Mouse (Mus musculus) neural tube, embryonic 11.5 days (tissue): ENCODE data around the gene Pawr. TPM values are rescaled to one million over a fixed set of nuclear protein-coding genes. Genes with fewer than 3 reads are reported as not detected.

ENCODE experiments used
- ATAC-seq: fragments of 200-750 bp; cut with Nextera tagmentation; 2 replicates; pipeline ENCODE4 v1.8.0; 2017; ENCODE audit warnings: moderate number of reproducible peaks, mild to moderate bottlenecking, moderate TSS enrichment, moderate library complexity; ENCODE audit not compliant: insufficient read depth, low FRiP score, low TSS enrichment
- DNase-seq: peaks from one replicate; pipeline ENCODE4 v3.0.0-alpha.2; 2015; ENCODE audit warnings: low spot score
- H3K27ac ChIP-seq: fragments of 300-500 bp; sonication (generic); 2 replicates; pipeline ENCODE4 v1.5.1; 2014; ENCODE audit warnings: low read depth, mild to moderate bottlenecking, low read length
- H3K27me3 ChIP-seq: fragments of 300-500 bp; sonication (generic); 2 replicates; pipeline ENCODE4 v1.6.1; 2014; ENCODE audit warnings: mild to moderate bottlenecking, low read length, mixed read lengths; ENCODE audit not compliant: control insufficient read depth, insufficient read depth
- H3K36me3 ChIP-seq: fragments of 300-500 bp; sonication (generic); 2 replicates; pipeline ENCODE4 v1.6.1; 2014; ENCODE audit warnings: mild to moderate bottlenecking, low read length, moderate library complexity, mixed read lengths; ENCODE audit not compliant: control insufficient read depth, insufficient read depth
- H3K4me1 ChIP-seq: fragments of 300-500 bp; sonication (generic); 2 replicates; pipeline ENCODE4 v1.6.1; 2014; ENCODE audit warnings: low read length, mixed read lengths; ENCODE audit not compliant: control insufficient read depth, insufficient read depth
- H3K4me2 ChIP-seq: fragments of 300-500 bp; sonication (generic); 2 replicates; pipeline ENCODE4 v1.6.1; 2014; ENCODE audit warnings: low read depth, mild to moderate bottlenecking, moderate library complexity
- H3K4me3 ChIP-seq: fragments of 300-500 bp; sonication (generic); 2 replicates; pipeline ENCODE4 v1.5.1; 2014; ENCODE audit warnings: low read depth, low read length
- H3K9ac ChIP-seq: fragments of 300-500 bp; sonication (generic); 2 replicates; pipeline ENCODE4 v1.6.1; 2014; ENCODE audit warnings: mild to moderate bottlenecking, low read length
- H3K9me3 ChIP-seq: fragments of 300-500 bp; sonication (generic); 2 replicates; pipeline ENCODE4 v1.6.1; 2016; ENCODE audit warnings: low read length; ENCODE audit not compliant: control insufficient read depth
- WGBS: fragments of 180-500 bp; shearing (Covaris S2); extraction: QIAGEN DNeasy Blood & Tissue Kit; methylation state at CpG from one replicate; pipeline ENCODE4 v1.1.7; 2014; 5-methylcytosine and 5-hydroxymethylcytosine counted together
- microRNA-seq: library from miRNA; unstranded; fragments of <30 nt; microRNA quantifications from one replicate; pipeline ENCODE4, GENCODE M21; 2016
- polyA plus RNA-seq: library from polyadenylated mRNA; unstranded; fragments of >200 nt; fragmentation: Nextera tagmentation; extraction: Ambion mirVana; gene quantifications from 2 replicates; pipeline ENCODE4 v1.2.1, GENCODE M21; 2014

The Pawr gene
- polyA plus RNA-seq, 1 experiment from 2014 or later: 15.1 TPM

DNA sequence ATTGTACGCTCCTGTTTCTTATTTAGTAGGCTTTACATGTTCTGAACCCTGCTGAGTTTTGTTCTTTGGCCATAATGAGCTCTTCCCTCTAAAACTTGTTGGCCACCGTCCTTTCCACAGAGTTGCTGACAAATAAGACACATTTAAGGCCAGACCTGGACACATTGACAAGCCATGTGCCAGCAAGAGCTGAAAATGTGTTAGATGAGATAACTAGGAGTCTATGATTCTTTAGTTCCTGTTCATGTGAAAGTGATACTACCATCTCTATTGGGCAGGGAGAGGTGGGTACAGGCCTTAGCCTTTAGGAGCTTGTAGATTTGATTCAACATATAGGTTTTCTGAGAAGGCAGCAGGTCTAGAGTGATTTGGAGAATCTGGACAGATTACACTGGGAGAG lies 129.9 kb downstream of the Pawr start:
- H3K4me2 ChIP-seq: no peak overlapping the region
- no peaks in the 10 kb centered on the region for H3K4me1 ChIP-seq
- 88% methylated on average over 2 of the region's 2 CpGs for WGBS
- no peak overlapping the region for H3K27ac ChIP-seq
- H3K27me3 ChIP-seq: no peaks in the 10 kb centered on the region
- H3K9ac ChIP-seq: no peak overlapping the region
- H3K9me3 ChIP-seq: no peaks in the 10 kb centered on the region
- no peak overlapping the region for H3K4me3 ChIP-seq
- no peak for DNase-seq
- H3K36me3 ChIP-seq: no peaks in the 10 kb centered on the region
- no peak for ATAC-seq

Small RNAs within 50 kb of the gene (microRNA-seq; reads per million reads assigned to microRNA genes)
- not detected for gene Gm25591

Other genes with a start within 250 kb of the Pawr start
- gene Ppp1r12a, start 169.9 kb upstream of the Pawr start, polyA plus RNA-seq: 79.4 and 90.8 TPM in 2 replicates